9 mouse cellular contexts compared by ENCODE assay signal in genomic region chr9:98031898-98032572, GRCm38 (mm10). TPM values are rescaled to one million over a fixed set of nuclear protein-coding genes. Genes with fewer than 3 reads are reported as not detected.
A peak's percentile ranks its signal among the peaks of the same experiment; 100 is the strongest.
DNase-seq lines count a peak whose midpoint lies in the region; ATAC-seq and TF ChIP-seq lines count a peak whose summit lies in the region.
"Had no signal": no experiment of that assay in that cellular context is flagged by ENCODE, and none has a peak within 500 bp of the region (broad histone marks: within the 10 kb centered on the region; RNA-seq: fewer than 3 reads in every experiment).

No protein-coding gene starts in this region.

- H3K4me2 ChIP-seq in embryonic facial prominence, embryonic 11.5 days (ENCODE audit: low read depth, low read length): peak overlapping the region; percentile 96
- peak overlapping the region; percentile 92 for H3K4me2 ChIP-seq in hindbrain, postnatal 0 days (ENCODE audit: low read depth, low read length)
- peak overlapping the region; percentile 96 for H3K4me2 ChIP-seq in midbrain, embryonic 14.5 days (ENCODE audit: low read length)

- no peaks in the 10 kb centered on the region for H3K36me3 ChIP-seq in ES-Bruce4 (ENCODE audit: control insufficient read depth, insufficient read depth, low read length, poor library complexity, severe bottlenecking)
- H3K36me3 ChIP-seq in embryonic facial prominence, embryonic 11.5 days (replicated peaks; ENCODE audit: control insufficient read depth, insufficient read depth, low read depth, low read length): no peaks in the 10 kb centered on the region
- no peaks in the 10 kb centered on the region for H3K36me3 ChIP-seq in hindbrain, postnatal 0 days (ENCODE audit: insufficient read depth, low read length)
- H3K36me3 ChIP-seq in midbrain, embryonic 14.5 days (ENCODE audit: control insufficient read depth, insufficient read depth, low read length): no peaks in the 10 kb centered on the region

- H3K9me3 ChIP-seq in ES-Bruce4 (replicated peaks; ENCODE audit: control insufficient read depth, insufficient read depth, low read length, poor library complexity, severe bottlenecking): no peaks in the 10 kb centered on the region
- no peaks in the 10 kb centered on the region for H3K9me3 ChIP-seq in embryonic facial prominence, embryonic 11.5 days (replicated peaks; ENCODE audit: control insufficient read depth, low read length)
- no peaks in the 10 kb centered on the region for H3K9me3 ChIP-seq in hindbrain, postnatal 0 days (ENCODE audit: low read length)
- no peaks in the 10 kb centered on the region for H3K9me3 ChIP-seq in midbrain, embryonic 14.5 days (ENCODE audit: control insufficient read depth, low read length)

- peaks cover 20% of the 10 kb centered on the region for H3K27me3 ChIP-seq in ES-Bruce4 (ENCODE audit: control insufficient read depth, insufficient read depth, low read length, poor library complexity, severe bottlenecking)
- H3K27me3 ChIP-seq in embryonic facial prominence, embryonic 11.5 days (ENCODE audit: control insufficient read depth, insufficient read depth, low read length): peaks cover 10% of the 10 kb centered on the region
- H3K27me3 ChIP-seq in hindbrain, postnatal 0 days (ENCODE audit: insufficient read depth, low read length): peaks cover 3% of the 10 kb centered on the region
- H3K27me3 ChIP-seq in midbrain, embryonic 14.5 days (ENCODE audit: control insufficient read depth, insufficient read depth, low read length): peaks cover 15% of the 10 kb centered on the region; the same call in 1 of the 2 replicates

- H3K27ac ChIP-seq in ES-Bruce4 (ENCODE audit: insufficient read depth, low read length): no peak overlapping the region
- no peak overlapping the region for H3K27ac ChIP-seq in embryonic facial prominence, embryonic 11.5 days (replicated peaks; ENCODE audit: low read depth, low read length)
- H3K27ac ChIP-seq in hindbrain, postnatal 0 days: no peak overlapping the region
- no peak overlapping the region for H3K27ac ChIP-seq in midbrain, embryonic 14.5 days (replicated peaks; ENCODE audit: low read depth, low read length)

- no peak for TF ChIP-seq CTCF in ES-Bruce4 (IDR thresholded peaks at IDR 0.05; ENCODE audit: low read depth, low read length)
- TF ChIP-seq CTCF in hindbrain, postnatal 0 days (IDR thresholded peaks at IDR 0.05; ENCODE audit: low read depth): no peak

- no peak for TF ChIP-seq POLR2A in ES-Bruce4 (IDR thresholded peaks at IDR 0.05; ENCODE audit: insufficient read depth, low read length)

- H3K4me3 ChIP-seq in ES-Bruce4 (ENCODE audit: low read depth, low read length): peak overlapping the region; percentile 70
- H3K4me3 ChIP-seq in embryonic facial prominence, embryonic 11.5 days (ENCODE audit: low read depth, low read length): peak overlapping the region; percentile 46
- peak overlapping the region; percentile 64 for H3K4me3 ChIP-seq in hindbrain, postnatal 0 days (ENCODE audit: low read length)
- H3K4me3 ChIP-seq in midbrain, embryonic 14.5 days (replicated peaks; ENCODE audit: low read depth, low read length): peak overlapping the region; percentile 68
- H3K4me3 ChIP-seq: myocyte had no signal

- peak overlapping the region; percentile 49; the same call in 1 of the 2 replicates for H3K9ac ChIP-seq in ES-Bruce4 (ENCODE audit: low read depth, poor library complexity, severe bottlenecking)
- peak overlapping the region; percentile 67 for H3K9ac ChIP-seq in embryonic facial prominence, embryonic 11.5 days (replicated peaks; ENCODE audit: low read length)
- H3K9ac ChIP-seq in hindbrain, postnatal 0 days (replicated peaks; ENCODE audit: low read length): peak overlapping the region; percentile 53
- H3K9ac ChIP-seq in midbrain, embryonic 14.5 days (replicated peaks; ENCODE audit: low read length): peak overlapping the region; percentile 72

- no peak for TF ChIP-seq EP300 in ES-Bruce4 (IDR thresholded peaks at IDR 0.05; ENCODE audit: insufficient read depth, low read depth, low read length)

- WGBS in embryonic facial prominence, embryonic 11.5 days: 2% methylated on average over 31 of the region's 31 CpGs
- 1% methylated on average over 31 of the region's 31 CpGs for WGBS in hindbrain, postnatal 0 days
- WGBS in midbrain, embryonic 14.5 days: 1% methylated on average over 31 of the region's 31 CpGs

- no peaks in the 10 kb centered on the region for H3K4me1 ChIP-seq in ES-Bruce4 (ENCODE audit: control insufficient read depth, insufficient read depth, low read length)
- peaks cover 4% of the 10 kb centered on the region; the same call in 1 of the 2 replicates for H3K4me1 ChIP-seq in embryonic facial prominence, embryonic 11.5 days (ENCODE audit: control insufficient read depth, insufficient read depth, low read length)
- no peaks in the 10 kb centered on the region; the same call in 1 of the 2 replicates for H3K4me1 ChIP-seq in hindbrain, postnatal 0 days (ENCODE audit: insufficient read depth, low read length)
- peaks cover 11% of the 10 kb centered on the region for H3K4me1 ChIP-seq in midbrain, embryonic 14.5 days (ENCODE audit: control insufficient read depth, insufficient read depth, low read length)

- peak; percentile 30 to 50 for DNase-seq in cerebellum, adult 18-20 months
- DNase-seq in cerebellum, postnatal 4 days (ENCODE audit: low spot score in 2 of 2): no peak
- DNase-seq in embryonic facial prominence, embryonic 11.5 days (ENCODE audit: low spot score): peak; percentile 13
- peak; percentile 45 for DNase-seq in hindbrain, postnatal 0 days (ENCODE audit: low spot score)
- peak; percentile 64 for DNase-seq in midbrain, embryonic 14.5 days
- no peak for DNase-seq in gastrocnemius, postnatal 36 days
- DNase-seq in thymus, adult 18-20 months: no peak

- intact Hi-C loops in gastrocnemius, postnatal 36 days (cut with DNase I): loop anchor here (10.0 kb wide), 1 partner anchor 567 kb away; no protein-coding TSS in a partner anchor

- ATAC-seq in embryonic facial prominence, embryonic 11.5 days (replicated peaks; ENCODE audit: insufficient number of reproducible peaks, low FRiP score, low TSS enrichment, low read depth): no peak
- no peak for ATAC-seq in hindbrain, postnatal 0 days
- ATAC-seq in midbrain, embryonic 14.5 days (ENCODE audit: low FRiP score, low TSS enrichment): no peak; the same call in 1 of the 2 replicates

RNA-seq across cellular contexts. Expression of gene Clstn2, which starts 0.9 kb away (rescaled TPM):
- 0.26 TPM in 1 of 2 replicates, not detected in the other for polyA plus RNA-seq in ES-Bruce4 (2011; ENCODE audit: insufficient read depth, insufficient read length, low read depth, missing spikeins)
- polyA plus RNA-seq in embryonic facial prominence, embryonic 11.5 days (2014; fragmentation: Nextera tagmentation; extraction: Ambion mirVana): 0.84 and 1.6 TPM in 2 replicates
- total RNA-seq in hindbrain, postnatal 0 days (2014; rRNA removed): 51.6 and 64.8 TPM in 2 replicates
- 9.8 and 10.1 TPM in 2 replicates for polyA plus RNA-seq in hindbrain, postnatal 0 days (2015; fragmentation: Nextera tagmentation; extraction: Ambion mirVana)
- polyA plus RNA-seq in midbrain, embryonic 14.5 days (2014; fragmentation: Nextera tagmentation; extraction: Ambion mirVana): 8.3 and 8.9 TPM in 2 replicates
- under 1 TPM; 0.72 to 0.97 TPM for total RNA-seq in gastrocnemius, postnatal 36 days (2021)

Comparison
In these comparisons a context has a peak if more than half of its experiments do, and no peak if none do; other contexts are left out.
1. DNase-seq: peak in cerebellum, adult 18-20 months (2 of 2), embryonic facial prominence, embryonic 11.5 days (single experiment), hindbrain, postnatal 0 days (single experiment) and midbrain, embryonic 14.5 days (single experiment); none in cerebellum, postnatal 4 days (0 of 2), gastrocnemius, postnatal 36 days (0 of 2) and thymus, adult 18-20 months (0 of 2).
2. Peak in every context shown above with its lines, with median percentiles within 50 percentile points of each other: H3K4me3 ChIP-seq, H3K9ac ChIP-seq and H3K4me2 ChIP-seq.